Mouse (Mus musculus): ENCODE data around the gene Fbxw17. TPM values are rescaled to one million over a fixed set of nuclear protein-coding genes. Genes with fewer than 3 reads are reported as not detected.
"Not testable (repeated sequence)": the region's sequence is repeated elsewhere in the genome, so short reads cannot be mapped to it uniquely, and the experiment has no call there.

The Fbxw17 gene
- total and polyA plus RNA-seq, 2 experiments from 2014 or later = 23.6 to 36.8 TPM

- Histone ChIP-seq H3K4me3 (ENCODE audit: low read depth, low read length) (no peak overlapping the region), H3K27ac (ENCODE audit: low read depth, low read length) (no peak overlapping the region), H3K9ac (no peak overlapping the region), H3K4me1 (ENCODE audit: insufficient read depth) (no peaks in the 10 kb centered on the region), H3K4me2 (ENCODE audit: low read depth) (no peak overlapping the region), H3K9me3 (ENCODE audit: low read length) (no peaks in the 10 kb centered on the region), H3K36me3 (ENCODE audit: insufficient read depth) (peaks cover 83% of the 10 kb centered on the region), H3K27me3 (ENCODE audit: insufficient read depth, low read length) (no peaks in the 10 kb centered on the region)
- ATAC-seq = no peak
- no peak for DNase-seq
- no peak for TF ChIP-seq CTCF (IDR thresholded peaks at IDR 0.05; ENCODE audit: low read depth)
- WGBS = 96% methylated on average over 4 of the region's 4 CpGs
Measured at GRCm38 (mm10) chr13:50426686-50427085, 9.0 kb downstream of the Fbxw17 start.

- no peak within 1 kb of the TSS for H3K4me3 ChIP-seq (ENCODE audit: low read depth, low read length)
- H3K9ac ChIP-seq = no peak within 1 kb of the TSS
- TF ChIP-seq CTCF (IDR thresholded peaks at IDR 0.05; ENCODE audit: low read depth) = no peak
- H3K4me2 ChIP-seq (ENCODE audit: low read depth) = no peak within 1 kb of the TSS
- H3K9me3 ChIP-seq (ENCODE audit: low read length) = no peaks in the 10 kb centered on the region
- no peaks in the 10 kb centered on the region for H3K27me3 ChIP-seq (ENCODE audit: insufficient read depth, low read length)
- no peak within 1 kb of the TSS for H3K27ac ChIP-seq (ENCODE audit: low read depth, low read length)
- DNase-seq = no peak
- no peak for ATAC-seq
- WGBS = 93% methylated on average over 2 of the region's 2 CpGs
- no peaks in the 10 kb centered on the region for H3K4me1 ChIP-seq (ENCODE audit: insufficient read depth)
- H3K36me3 ChIP-seq (ENCODE audit: insufficient read depth) = no peaks in the 10 kb centered on the region
Measured at GRCm38 (mm10) chr13:50443812-50444211, 26.1 kb downstream of the Fbxw17 start, which contains the start of gene Gm47429. Gene Gm47429 (minus strand): TSS chr13:50443912.

- no peaks in the 10 kb centered on the region for H3K9me3 ChIP-seq (ENCODE audit: low read length)
- no peak overlapping the region for H3K4me3 ChIP-seq (ENCODE audit: low read depth, low read length)
- H3K9ac ChIP-seq = no peak overlapping the region
- ATAC-seq (no peak), DNase-seq (no peak)
- 66% methylated on average over 4 of the region's 4 CpGs for WGBS
- no peaks in the 10 kb centered on the region for H3K4me1 ChIP-seq (ENCODE audit: insufficient read depth)
- H3K36me3 ChIP-seq (ENCODE audit: insufficient read depth) = no peaks in the 10 kb centered on the region
- H3K27ac ChIP-seq (ENCODE audit: low read depth, low read length) = no peak overlapping the region
- TF ChIP-seq CTCF (IDR thresholded peaks at IDR 0.05; ENCODE audit: low read depth) = no peak
- no peak overlapping the region for H3K4me2 ChIP-seq (ENCODE audit: low read depth)
- no peaks in the 10 kb centered on the region for H3K27me3 ChIP-seq (ENCODE audit: insufficient read depth, low read length)
Measured at GRCm38 (mm10) chr13:50445261-50445660, 27.6 kb downstream of the Fbxw17 start.

- H3K4me3 ChIP-seq (ENCODE audit: low read depth, low read length); H3K4me1 ChIP-seq (ENCODE audit: insufficient read depth); ATAC-seq; H3K27ac ChIP-seq (ENCODE audit: low read depth, low read length); DNase-seq; H3K9me3 ChIP-seq (ENCODE audit: low read length); H3K36me3 ChIP-seq (ENCODE audit: insufficient read depth); H3K9ac ChIP-seq; H3K4me2 ChIP-seq (ENCODE audit: low read depth); H3K27me3 ChIP-seq (ENCODE audit: insufficient read depth, low read length): not testable (repeated sequence)
- WGBS = 75% methylated on average over 9 of the region's 9 CpGs
Measured at GRCm38 (mm10) chr13:50452266-50452665, 34.6 kb downstream of the Fbxw17 start.

- ATAC-seq = no peak
- WGBS = 39% methylated on average over 4 of the region's 4 CpGs
Measured at GRCm38 (mm10) chr13:50453426-50453825, 35.8 kb downstream of the Fbxw17 start.

GRCm38 (mm10) chr13:50460433-50460832 lies 42.8 kb downstream of the Fbxw17 start:
- H3K27ac ChIP-seq (ENCODE audit: low read depth, low read length) = not testable (repeated sequence)
- 75% methylated on average over 2 of the region's 2 CpGs for WGBS

More at GRCm38 (mm10) chr13:50453426-50453825, 35.8 kb downstream of the Fbxw17 start:
- H3K27ac ChIP-seq (ENCODE audit: low read depth, low read length) = no peak overlapping the region
- no peaks in the 10 kb centered on the region for H3K27me3 ChIP-seq (ENCODE audit: insufficient read depth, low read length)
- H3K36me3 ChIP-seq (ENCODE audit: insufficient read depth) = no peaks in the 10 kb centered on the region
- no peaks in the 10 kb centered on the region for H3K4me1 ChIP-seq (ENCODE audit: insufficient read depth)
- TF ChIP-seq CTCF (IDR thresholded peaks at IDR 0.05; ENCODE audit: low read depth) = no peak
- H3K4me2 ChIP-seq (ENCODE audit: low read depth) = no peak overlapping the region
- no peak overlapping the region for H3K4me3 ChIP-seq (ENCODE audit: low read depth, low read length)
- DNase-seq = no peak
- no peaks in the 10 kb centered on the region for H3K9me3 ChIP-seq (ENCODE audit: low read length)
- no peak overlapping the region for H3K9ac ChIP-seq

GRCm38 (mm10) chr13:50464621-50465562 lies 47.2 kb downstream of the Fbxw17 start:
- Histone ChIP-seq H3K4me1 (ENCODE audit: insufficient read depth) (no peaks in the 10 kb centered on the region), H3K27me3 (ENCODE audit: insufficient read depth, low read length) (no peaks in the 10 kb centered on the region), H3K9me3 (ENCODE audit: low read length) (no peaks in the 10 kb centered on the region), H3K4me3 (ENCODE audit: low read depth, low read length) (peak overlapping the region; percentile 23), H3K36me3 (ENCODE audit: insufficient read depth) (no peaks in the 10 kb centered on the region), H3K27ac (ENCODE audit: low read depth, low read length) (no peak overlapping the region), H3K9ac (peak overlapping the region; percentile 22; the same call in 1 of the 2 replicates), H3K4me2 (ENCODE audit: low read depth) (peak overlapping the region; percentile 38)
- DNase-seq (peak; percentile 18), ATAC-seq (peak; percentile 77)
- TF ChIP-seq CTCF (IDR thresholded peaks at IDR 0.05; ENCODE audit: low read depth) = no peak
- WGBS = 47% methylated on average over 27 of the region's 27 CpGs

More at GRCm38 (mm10) chr13:50460433-50460832, 42.8 kb downstream of the Fbxw17 start:
- H3K36me3 ChIP-seq (ENCODE audit: insufficient read depth); H3K9ac ChIP-seq; H3K4me3 ChIP-seq (ENCODE audit: low read depth, low read length); H3K27me3 ChIP-seq (ENCODE audit: insufficient read depth, low read length); ATAC-seq; DNase-seq; H3K4me2 ChIP-seq (ENCODE audit: low read depth); H3K4me1 ChIP-seq (ENCODE audit: insufficient read depth); H3K9me3 ChIP-seq (ENCODE audit: low read length): not testable (repeated sequence)
